Mouse (Mus musculus) heart, embryonic 12.5 days (tissue): ENCODE results near the gene Igflr1. TPM values are rescaled to one million over a fixed set of nuclear protein-coding genes. Genes with fewer than 3 reads are reported as not detected.

Experiments used
- ATAC-seq: fragments of 200-750 bp; cut with Nextera tagmentation; 2 replicates; pipeline ENCODE4 v1.8.0; 2017; ENCODE audit warnings: moderate TSS enrichment, moderate library complexity; ENCODE audit not compliant: insufficient number of reproducible peaks, low FRiP score
- H3K27ac ChIP-seq: fragments of 300-500 bp; sonication (generic); 2 replicates; pipeline ENCODE4 v1.5.1; 2016; ENCODE audit warnings: mild to moderate bottlenecking, moderate library complexity; ENCODE audit not compliant: poor library complexity, severe bottlenecking
- H3K27me3 ChIP-seq: fragments of 300-500 bp; sonication (generic); replicated peaks from 2 replicates; pipeline ENCODE4 v1.6.1; 2016; ENCODE audit warnings: mild to moderate bottlenecking, moderate library complexity
- H3K36me3 ChIP-seq: fragments of 300-500 bp; sonication (generic); 2 replicates; pipeline ENCODE4 v1.6.1; 2016; ENCODE audit warnings: mild to moderate bottlenecking, moderate library complexity
- H3K4me1 ChIP-seq: fragments of 300-500 bp; sonication (generic); replicated peaks from 2 replicates; pipeline ENCODE4 v1.6.1; 2016; ENCODE audit warnings: mild to moderate bottlenecking
- H3K4me2 ChIP-seq: fragments of 300-500 bp; sonication (generic); 2 replicates; pipeline ENCODE4 v1.6.1; 2016; ENCODE audit warnings: mild to moderate bottlenecking, moderate library complexity
- H3K4me3 ChIP-seq: fragments of 300-500 bp; sonication (generic); 2 replicates; pipeline ENCODE4 v1.5.1; 2016; ENCODE audit warnings: mild to moderate bottlenecking
- H3K9ac ChIP-seq: fragments of 300-500 bp; sonication (generic); 2 replicates; pipeline ENCODE4 v1.6.1; 2016; ENCODE audit warnings: mild to moderate bottlenecking, moderate library complexity
- H3K9me3 ChIP-seq: fragments of 300-500 bp; sonication (generic); replicated peaks from 2 replicates; pipeline ENCODE4 v1.6.1; 2016; ENCODE audit warnings: mild to moderate bottlenecking, moderate library complexity
- WGBS: fragments of 180-500 bp; shearing (Covaris S2); methylation state at CpG from one replicate; pipeline ENCODE4 v1.1.7; 2016; 5-methylcytosine and 5-hydroxymethylcytosine counted together
- polyA plus RNA-seq: library from polyadenylated mRNA; unstranded; fragments of >200 nt; fragmentation: Nextera tagmentation; extraction: Ambion mirVana; gene quantifications from 2 replicates; pipeline ENCODE4 v1.2.1, GENCODE M21; 2016

Igflr1 gene
- polyA plus RNA-seq, 1 experiment from 2014 or later = 2.7 TPM

GRCm38 (mm10) chr7:30533941-30534632, 31.1 kb upstream of the Igflr1 start:
- Histone ChIP-seq H3K4me2 (peak overlapping the region; percentile 96), H3K9ac (peak overlapping the region; percentile 80), H3K27ac (no peak overlapping the region), H3K4me1 (peaks cover 33% of the 10 kb centered on the region), H3K4me3 (peak overlapping the region; percentile 74), H3K27me3 (0 out of 2 replicates have a peak, but pooled peaks cover 11% of the 10 kb centered on the region), H3K9me3 (no peaks in the 10 kb centered on the region), H3K36me3 (peaks cover 32% of the 10 kb centered on the region)
- no peak; the same call in 1 of the 2 replicates for ATAC-seq
- WGBS = 9% methylated on average over 26 of the region's 26 CpGs

GRCm38 (mm10) chr7:30534633-30535577, 30.3 kb upstream of the Igflr1 start, which contains the start of gene Arhgap33:
Arhgap33 (minus strand) TSS chr7:30535060.
- WGBS = under 1% methylated on average over 56 of the region's 84 CpGs
- peaks cover 33% of the 10 kb centered on the region for H3K4me1 ChIP-seq
- no peaks in the 10 kb centered on the region for H3K9me3 ChIP-seq
- peaks cover 32% of the 10 kb centered on the region for H3K36me3 ChIP-seq
- peak; percentile 95 for ATAC-seq
- H3K27me3 ChIP-seq = 0 out of 2 replicates have a peak, but pooled peaks cover 11% of the 10 kb centered on the region
- H3K9ac ChIP-seq = peak within 1 kb of the TSS; percentile 80
- H3K27ac ChIP-seq = 0 out of 2 replicates have a peak within 1 kb of the TSS, but pooled peaks have one; percentile 20
- peak within 1 kb of the TSS; percentile 96 for H3K4me2 ChIP-seq
- H3K4me3 ChIP-seq = peak within 1 kb of the TSS; percentile 74

- Histone ChIP-seq H3K4me1 (peaks cover 3% of the 10 kb centered on the region), H3K9ac (no peak overlapping the region), H3K4me2 (no peak overlapping the region), H3K27ac (no peak overlapping the region), H3K4me3 (no peak overlapping the region), H3K27me3 (no peaks in the 10 kb centered on the region), H3K36me3 (peaks cover 55% of the 10 kb centered on the region), H3K9me3 (no peaks in the 10 kb centered on the region)
- no peak for ATAC-seq
- WGBS = 88% methylated on average over 7 of the region's 7 CpGs
These were observed 24.7 kb upstream of the Igflr1 start for GRCm38 (mm10) chr7:30540572-30540971.

GRCm38 (mm10) chr7:30544327-30544726, 20.9 kb upstream of the Igflr1 start:
- no peaks in the 10 kb centered on the region for H3K27me3 ChIP-seq
- peaks cover 73% of the 10 kb centered on the region for H3K36me3 ChIP-seq
- WGBS = 89% methylated on average over 2 of the region's 2 CpGs
- no peaks in the 10 kb centered on the region for H3K4me1 ChIP-seq
- H3K27ac ChIP-seq = no peak overlapping the region
- H3K9ac ChIP-seq = no peak overlapping the region
- no peak overlapping the region for H3K4me2 ChIP-seq
- no peak overlapping the region for H3K4me3 ChIP-seq
- no peaks in the 10 kb centered on the region for H3K9me3 ChIP-seq
- no peak for ATAC-seq

- no peak overlapping the region for H3K9ac ChIP-seq
- H3K36me3 ChIP-seq = peaks cover 39% of the 10 kb centered on the region
- no peaks in the 10 kb centered on the region for H3K27me3 ChIP-seq
- H3K4me3 ChIP-seq = no peak overlapping the region
- no peak overlapping the region for H3K4me2 ChIP-seq
- no peaks in the 10 kb centered on the region for H3K9me3 ChIP-seq
- H3K4me1 ChIP-seq = peaks cover 12% of the 10 kb centered on the region
- H3K27ac ChIP-seq = no peak overlapping the region
- WGBS = 71% methylated on average over 2 of the region's 2 CpGs
- no peak for ATAC-seq
These were observed 15.3 kb upstream of the Igflr1 start for GRCm38 (mm10) chr7:30549880-30550279.

GRCm38 (mm10) chr7:30550603-30551002, 14.6 kb upstream of the Igflr1 start:
- no peak overlapping the region for H3K4me3 ChIP-seq
- no peaks in the 10 kb centered on the region for H3K9me3 ChIP-seq
- WGBS = 95% methylated on average over 1 of the region's 1 CpGs
- ATAC-seq = no peak
- H3K4me2 ChIP-seq = no peak overlapping the region
- peaks cover 12% of the 10 kb centered on the region for H3K4me1 ChIP-seq
- peaks cover 41% of the 10 kb centered on the region for H3K36me3 ChIP-seq
- H3K9ac ChIP-seq = no peak overlapping the region
- no peak overlapping the region for H3K27ac ChIP-seq
- no peaks in the 10 kb centered on the region for H3K27me3 ChIP-seq

DNA sequence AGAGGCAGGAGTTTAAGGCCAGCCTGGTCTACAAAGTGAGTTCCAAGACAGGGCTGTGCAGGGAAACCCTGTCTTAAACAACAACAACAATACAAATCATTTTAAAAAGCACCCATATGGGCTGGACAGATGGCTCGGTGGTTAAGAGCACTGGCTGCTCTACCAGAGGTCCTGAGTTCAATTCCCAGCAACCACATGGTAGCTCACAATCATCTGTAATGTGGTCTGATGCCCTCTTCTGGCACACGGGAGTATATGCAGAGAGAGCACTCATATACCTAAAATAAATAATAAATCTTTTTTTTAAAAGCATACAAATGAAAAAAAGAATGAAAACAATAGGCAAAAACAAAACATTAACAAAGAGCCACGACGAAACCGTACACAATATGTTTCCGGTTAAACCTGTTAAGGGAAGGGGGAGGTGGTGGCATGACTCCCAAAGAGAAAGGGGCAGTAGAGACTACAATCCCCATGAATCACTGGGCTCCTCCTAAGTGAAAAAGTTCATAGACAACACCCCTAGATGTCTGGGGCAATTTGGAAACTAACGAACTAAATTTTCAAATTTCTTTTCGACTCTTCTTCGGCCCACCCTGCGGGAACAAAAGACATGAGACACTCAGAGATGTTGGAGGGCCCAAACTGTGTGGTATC, 13.7 kb upstream of the Igflr1 start:
- no peaks in the 10 kb centered on the region for H3K9me3 ChIP-seq
- WGBS = 4% methylated on average over 10 of the region's 10 CpGs
- H3K27me3 ChIP-seq = no peaks in the 10 kb centered on the region
- H3K4me3 ChIP-seq = peak overlapping the region; percentile 66
- peak; percentile 71 for ATAC-seq
- peak overlapping the region; percentile 95 for H3K27ac ChIP-seq
- H3K4me2 ChIP-seq = peak overlapping the region; percentile 54
- peaks cover 42% of the 10 kb centered on the region for H3K36me3 ChIP-seq
- peaks cover 12% of the 10 kb centered on the region for H3K4me1 ChIP-seq
- peak overlapping the region; percentile 81 for H3K9ac ChIP-seq

DNA sequence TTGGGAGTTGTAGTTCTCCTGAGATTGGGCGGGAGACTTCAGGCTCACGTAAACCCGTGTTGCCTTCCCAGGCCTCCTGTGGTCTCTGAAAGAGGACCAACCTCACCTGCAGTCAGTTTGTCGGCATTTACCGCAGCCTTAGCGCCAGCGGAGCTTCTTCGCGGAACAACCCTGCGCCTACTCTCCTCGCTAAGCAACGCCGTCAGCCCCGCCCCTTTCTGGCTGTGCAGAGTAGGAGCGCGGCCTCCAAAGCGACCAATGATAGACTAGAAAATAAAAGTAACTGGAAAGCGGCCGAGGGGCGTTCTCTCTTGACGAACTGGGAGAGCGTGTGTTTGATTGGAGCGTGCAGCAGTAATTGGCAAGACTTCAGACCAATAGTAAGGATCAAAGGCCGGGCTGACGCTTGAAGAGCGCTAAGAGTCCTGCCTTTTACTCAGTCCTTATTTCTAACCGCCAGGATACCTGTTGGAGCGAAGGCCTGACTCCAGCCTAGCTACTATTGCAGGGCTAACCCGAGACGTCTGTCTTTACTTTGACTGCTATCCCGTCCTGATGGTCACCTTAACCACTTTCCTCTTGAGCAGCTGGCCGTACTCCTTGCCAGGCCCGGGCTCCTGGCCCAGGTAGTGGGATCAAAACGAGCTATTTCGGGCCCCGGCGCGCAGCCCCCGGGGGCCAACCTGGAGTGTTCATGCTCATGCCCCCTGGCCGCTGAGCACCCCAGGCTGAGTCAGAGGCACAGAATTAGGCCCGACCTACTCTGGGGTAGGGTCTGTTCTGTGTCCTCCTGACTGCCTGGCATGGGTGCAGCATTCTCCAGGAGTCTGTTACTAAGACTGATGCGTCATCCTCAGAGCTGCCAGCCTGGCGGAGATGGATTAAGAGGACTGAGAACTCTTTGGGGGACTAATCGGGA, 12.9 kb upstream of the Igflr1 start, which contains the start of the genes Hspb6 and Proser3:
Hspb6 (plus strand) TSS at position 77 of the 919 bp plus-strand sequence.
Proser3 (minus strand) TSS at position 198 of the 919 bp plus-strand sequence.
- under 1% methylated on average over 44 of the region's 44 CpGs for WGBS
- Histone ChIP-seq H3K4me2 (peak within 1 kb of the TSS; percentile 82), H3K27ac (peak within 1 kb of the TSS; percentile 95), H3K4me3 (peak within 1 kb of the TSS; percentile 66), H3K27me3 (no peaks in the 10 kb centered on the region), H3K9me3 (no peaks in the 10 kb centered on the region), H3K4me1 (peaks cover 12% of the 10 kb centered on the region), H3K9ac (peak within 1 kb of the TSS; percentile 81), H3K36me3 (peaks cover 50% of the 10 kb centered on the region)
- ATAC-seq = peak; percentile 95

- peaks cover 15% of the 10 kb centered on the region for H3K4me1 ChIP-seq
- no peaks in the 10 kb centered on the region for H3K9me3 ChIP-seq
- peak overlapping the region; percentile 86 for H3K27ac ChIP-seq
- H3K9ac ChIP-seq = peak overlapping the region; percentile 76
- 6% methylated on average over 23 of the region's 23 CpGs for WGBS
- ATAC-seq = no peak
- H3K4me3 ChIP-seq = peak overlapping the region; percentile 66
- H3K27me3 ChIP-seq = no peaks in the 10 kb centered on the region
- peaks cover 48% of the 10 kb centered on the region for H3K36me3 ChIP-seq
- peak overlapping the region; percentile 82 for H3K4me2 ChIP-seq
These were observed 12.1 kb upstream of the Igflr1 start for GRCm38 (mm10) chr7:30553021-30553589.
